Mouse (Mus musculus): ENCODE results near the gene Hist1h2ah.

DNA sequence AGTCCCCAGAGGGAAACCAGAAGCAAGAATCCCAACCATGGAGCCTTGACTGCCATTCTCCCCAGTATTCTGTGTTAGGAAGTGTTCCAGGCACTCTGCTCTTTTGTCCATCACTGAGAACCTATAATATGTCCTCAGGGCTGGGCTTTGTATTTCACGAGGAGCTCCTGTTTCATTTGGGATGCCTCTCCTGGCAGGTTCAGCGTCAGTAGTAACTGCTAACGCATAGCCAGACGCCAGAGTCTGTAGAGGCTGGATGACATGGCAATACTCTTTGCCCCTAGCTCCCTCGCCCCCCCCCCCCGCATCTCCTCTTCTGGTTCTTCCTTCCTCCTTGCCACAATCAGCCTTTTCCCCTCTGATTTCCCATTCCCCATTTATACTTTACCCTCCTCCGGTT, 25.7 kb downstream of the Hist1h2ah start, which contains the start of gene Prss16:
- TF ChIP-seq POLR2A (IDR thresholded peaks at IDR 0.05; ENCODE audit: low read depth, low read length): no peak
- no peak for TF ChIP-seq CTCF (IDR thresholded peaks at IDR 0.05; ENCODE audit: borderline replicate concordance, insufficient read depth, low read length)

All from embryonic fibroblast, embryonic 13.5 days (primary cell).